7 mouse cellular contexts compared by ENCODE assay signal in genomic region chr11:90637440-90638311, GRCm38 (mm10). TPM values are rescaled to one million over a fixed set of nuclear protein-coding genes. Genes with fewer than 3 reads are reported as not detected.
DNase-seq lines count a peak whose midpoint lies in the region; ATAC-seq lines count a peak whose summit lies in the region.

Stxbp4 (minus strand) TSS chr11:90638084.
Cox11 (plus strand) TSS chr11:90638173.

- peaks cover 16% of the 10 kb centered on the region for H3K36me3 ChIP-seq in embryonic facial prominence, embryonic 12.5 days
- peaks cover 2% of the 10 kb centered on the region; the same call in 1 of the 2 replicates for H3K36me3 ChIP-seq in limb, embryonic 11.5 days (ENCODE audit: control insufficient read depth, insufficient read depth, low read length)
- H3K36me3 ChIP-seq in midbrain, embryonic 14.5 days (ENCODE audit: control insufficient read depth, insufficient read depth, low read length) = peaks cover 11% of the 10 kb centered on the region

- peak; percentile 92 for DNase-seq in adrenal gland, postnatal 25 days
- DNase-seq in heart, adult 11 months = peak; percentile 99
- peak; percentile 93 for DNase-seq in kidney, adult 18-20 months
- peak; percentile 95 for DNase-seq in limb, embryonic 11.5 days (ENCODE audit: low spot score)
- peak; percentile 99 for DNase-seq in midbrain, embryonic 14.5 days
- peak; percentile 84 to 89 for DNase-seq in spleen, adult 18-20 months

- H3K9me3 ChIP-seq in embryonic facial prominence, embryonic 12.5 days = no peaks in the 10 kb centered on the region
- H3K9me3 ChIP-seq in limb, embryonic 11.5 days (ENCODE audit: control insufficient read depth, low read length) = no peaks in the 10 kb centered on the region
- no peaks in the 10 kb centered on the region for H3K9me3 ChIP-seq in midbrain, embryonic 14.5 days (ENCODE audit: control insufficient read depth, low read length)

- under 1% methylated on average over 48 of the region's 48 CpGs for WGBS in embryonic facial prominence, embryonic 12.5 days
- WGBS in limb, embryonic 11.5 days = under 1% methylated on average over 48 of the region's 48 CpGs
- WGBS in midbrain, embryonic 14.5 days = under 1% methylated on average over 48 of the region's 48 CpGs

- H3K4me3 ChIP-seq in embryonic facial prominence, embryonic 12.5 days = peak within 1 kb of the TSS; percentile 95
- H3K4me3 ChIP-seq in limb, embryonic 11.5 days (ENCODE audit: low read depth, low read length) = peak within 1 kb of the TSS; percentile 97
- H3K4me3 ChIP-seq in midbrain, embryonic 14.5 days (replicated peaks; ENCODE audit: low read depth, low read length) = peak within 1 kb of the TSS; percentile 99

- no peaks in the 10 kb centered on the region for H3K27me3 ChIP-seq in embryonic facial prominence, embryonic 12.5 days
- H3K27me3 ChIP-seq in limb, embryonic 11.5 days (ENCODE audit: control insufficient read depth, insufficient read depth, low read length) = no peaks in the 10 kb centered on the region
- H3K27me3 ChIP-seq in midbrain, embryonic 14.5 days (ENCODE audit: control insufficient read depth, insufficient read depth, low read length) = no peaks in the 10 kb centered on the region

- ATAC-seq in embryonic facial prominence, embryonic 12.5 days (ENCODE audit: insufficient number of reproducible peaks, insufficient read depth, low FRiP score, low TSS enrichment) = peak; percentile 92
- ATAC-seq in limb, embryonic 11.5 days (ENCODE audit: insufficient number of reproducible peaks, low FRiP score, low TSS enrichment, low read depth) = peak; percentile 96
- ATAC-seq in midbrain, embryonic 14.5 days (ENCODE audit: low FRiP score, low TSS enrichment) = peak; percentile 97

- H3K27ac ChIP-seq in embryonic facial prominence, embryonic 12.5 days = peak within 1 kb of the TSS; percentile 95
- H3K27ac ChIP-seq in limb, embryonic 11.5 days (replicated peaks; ENCODE audit: low read depth, low read length) = peak within 1 kb of the TSS; percentile 88
- H3K27ac ChIP-seq in midbrain, embryonic 14.5 days (replicated peaks; ENCODE audit: low read depth, low read length) = peak within 1 kb of the TSS; percentile 96

- H3K9ac ChIP-seq in embryonic facial prominence, embryonic 12.5 days = peak within 1 kb of the TSS; percentile 94
- H3K9ac ChIP-seq in limb, embryonic 11.5 days (ENCODE audit: low read length) = peak within 1 kb of the TSS; percentile 96
- H3K9ac ChIP-seq in midbrain, embryonic 14.5 days (replicated peaks; ENCODE audit: low read length) = peak within 1 kb of the TSS; percentile 99

- peak within 1 kb of the TSS; percentile 62 for H3K4me2 ChIP-seq in embryonic facial prominence, embryonic 12.5 days (replicated peaks)
- peak within 1 kb of the TSS; percentile 67 for H3K4me2 ChIP-seq in limb, embryonic 11.5 days (ENCODE audit: low read depth, severe bottlenecking)
- H3K4me2 ChIP-seq in midbrain, embryonic 14.5 days (ENCODE audit: low read length) = peak within 1 kb of the TSS; percentile 73

- peaks cover 18% of the 10 kb centered on the region for H3K4me1 ChIP-seq in embryonic facial prominence, embryonic 12.5 days
- H3K4me1 ChIP-seq in limb, embryonic 11.5 days (ENCODE audit: control insufficient read depth, insufficient read depth, low read length) = no peaks in the 10 kb centered on the region
- H3K4me1 ChIP-seq in midbrain, embryonic 14.5 days (ENCODE audit: control insufficient read depth, insufficient read depth, low read length) = peaks cover 23% of the 10 kb centered on the region

RNA-seq across cellular contexts. Expression of gene Stxbp4, which starts in this region (rescaled TPM):
- 11.8 and 12.9 TPM in 2 replicates for total RNA-seq in adrenal gland, postnatal 25 days (2021)
- polyA plus RNA-seq in embryonic facial prominence, embryonic 12.5 days (2016; fragmentation: Nextera tagmentation; extraction: Ambion mirVana) = 39.7 and 41.0 TPM in 2 replicates
- 44.1 and 46.2 TPM in 2 replicates for polyA plus RNA-seq in limb, embryonic 11.5 days (2014; fragmentation: Nextera tagmentation; extraction: Ambion mirVana)
- 13.7 and 22.0 TPM in 2 replicates for polyA plus RNA-seq in midbrain, embryonic 14.5 days (2014; fragmentation: Nextera tagmentation; extraction: Ambion mirVana)

RNA-seq across cellular contexts. Expression of gene Cox11, which starts in this region (rescaled TPM):
- 21.4 and 25.7 TPM in 2 replicates for total RNA-seq in adrenal gland, postnatal 25 days (2021)
- 46.5 and 47.9 TPM in 2 replicates for polyA plus RNA-seq in embryonic facial prominence, embryonic 12.5 days (2016; fragmentation: Nextera tagmentation; extraction: Ambion mirVana)
- 27.9 and 30.7 TPM in 2 replicates for polyA plus RNA-seq in limb, embryonic 11.5 days (2014; fragmentation: Nextera tagmentation; extraction: Ambion mirVana)
- 27.8 and 37.9 TPM in 2 replicates for polyA plus RNA-seq in midbrain, embryonic 14.5 days (2014; fragmentation: Nextera tagmentation; extraction: Ambion mirVana)

Comparison
In these comparisons a context has a peak if more than half of its experiments do, and no peak if none do; other contexts are left out.
1. Peak in every context shown above with its lines: DNase-seq, ATAC-seq, H3K4me3 ChIP-seq and H3K27ac ChIP-seq.